Comparison of ENCODE assay signal across 9 mouse cellular contexts in genomic region chr6:113172568-113172967, GRCm38 (mm10). TPM values are rescaled to one million over a fixed set of nuclear protein-coding genes. Genes with fewer than 3 reads are reported as not detected.
DNase-seq lines count a peak whose midpoint lies in the region; ATAC-seq and TF ChIP-seq lines count a peak whose summit lies in the region.
"Had no signal": no experiment of that assay in that cellular context is flagged by ENCODE, and none has a peak within 500 bp of the region (broad histone marks: within the 10 kb centered on the region; RNA-seq: fewer than 3 reads in every experiment).

No protein-coding gene starts in this region.

- ATAC-seq in monocyte, adult 5-6 weeks (replicated peaks; ENCODE audit: insufficient number of reproducible peaks, low FRiP score, low TSS enrichment, poor library complexity, severe bottlenecking) = peak; percentile 67

- peak; percentile 46 for DNase-seq in right cerebral cortex, adult 18-20 months
- DNase-seq in right cerebral cortex, postnatal 36 days (ENCODE audit: low spot score in 2 of 2) = no peak
- peak; percentile 72 for DNase-seq in WW6 (ENCODE audit: low read depth, low spot score)
- peak; percentile 69 to 82 for DNase-seq in cerebellum, postnatal 14 days
- DNase-seq in gastrocnemius, postnatal 36 days = peak; percentile 31 to 36
- peak in 1 of 2 experiments; percentile 52 for DNase-seq in left cerebral cortex, adult 2 months (ENCODE audit: extremely low spot score in 1 of 2, low spot score in 2 of 2)
- DNase-seq in thymus, postnatal 4 days = peak; percentile 82

- intact Hi-C loops in gastrocnemius, postnatal 36 days (cut with DNase I) = loop anchor here (5.0 to 10.0 kb wide), 2 partner anchors 130 to 292 kb away; no protein-coding TSS in a partner anchor
- intact Hi-C loops in left cerebral cortex, adult 2 months (cut with DNase I) = loop anchor here (5.0 kb wide), 1 partner anchor 130 kb away; no protein-coding TSS in a partner anchor

- no peak overlapping the region for H3K4me3 ChIP-seq in left cerebral cortex, adult 2 months
- H3K4me3 ChIP-seq: neural tube, embryonic 13.5 days had no signal

- peak; percentile 82 for TF ChIP-seq CTCF in left cerebral cortex, adult 2 months (IDR thresholded peaks at IDR 0.05)

- H3K27ac ChIP-seq in left cerebral cortex, adult 2 months = no peak overlapping the region
- H3K27ac ChIP-seq: neural tube, embryonic 13.5 days had no signal

RNA-seq across cellular contexts. Expression of gene Lhfpl4, which starts 22.6 kb away (rescaled TPM):
- under 1 TPM; 0.22 to 0.48 TPM for total RNA-seq in gastrocnemius, postnatal 36 days (2021)
- total RNA-seq in left cerebral cortex, adult 2 months (2021) = 10 to 100 TPM; 81.1 to 83.1 TPM
- total RNA-seq in monocyte, adult 5-6 weeks (2017) = not detected in 3 replicates

Comparison
In these comparisons a context has a peak if more than half of its experiments do, and no peak if none do; other contexts are left out.
1. DNase-seq: peak in right cerebral cortex, adult 18-20 months (single experiment), WW6 (single experiment), cerebellum, postnatal 14 days (2 of 2), gastrocnemius, postnatal 36 days (2 of 2) and thymus, postnatal 4 days (single experiment); none in right cerebral cortex, postnatal 36 days (0 of 2).
2. RNA of gene Lhfpl4, which starts 22.6 kb away (total RNA-seq): 81.1 to 83.1 TPM in left cerebral cortex, adult 2 months; 0.22 to 0.48 TPM in gastrocnemius, postnatal 36 days and not detected in monocyte, adult 5-6 weeks; every median in the first group is over 10 times any median in the second.